Mouse (Mus musculus): Measurements from ENCODE around the gene Cenpu. TPM values are rescaled to one million over a fixed set of nuclear protein-coding genes. Genes with fewer than 3 reads are reported as not detected.

The Cenpu gene
- total RNA-seq, 4 experiments from 2014 or later = 2.1 to 5.7 (median 3.1) TPM

DNA sequence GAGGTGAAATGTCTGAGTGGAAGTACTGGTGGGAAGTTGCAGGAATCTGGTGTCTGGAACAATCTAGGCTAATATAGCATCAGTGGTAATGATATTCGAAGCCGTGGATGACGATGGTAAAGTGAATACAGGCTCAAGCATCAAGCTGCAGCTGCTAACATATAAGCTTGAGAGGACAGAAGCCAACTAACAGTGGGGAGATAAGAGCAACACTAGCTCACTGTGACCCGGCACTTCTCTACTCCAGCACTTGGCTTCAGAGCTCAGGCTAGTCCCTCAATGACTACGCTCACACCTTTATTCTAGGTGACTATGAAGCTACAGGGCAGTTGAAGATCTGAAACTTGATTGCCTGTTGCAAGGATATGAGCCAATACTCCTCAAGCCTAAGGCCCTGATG is 46.9 kb downstream of the Cenpu start:
- no peak for DNase-seq (ENCODE audit: low spot score in 2 of 2)

DNA sequence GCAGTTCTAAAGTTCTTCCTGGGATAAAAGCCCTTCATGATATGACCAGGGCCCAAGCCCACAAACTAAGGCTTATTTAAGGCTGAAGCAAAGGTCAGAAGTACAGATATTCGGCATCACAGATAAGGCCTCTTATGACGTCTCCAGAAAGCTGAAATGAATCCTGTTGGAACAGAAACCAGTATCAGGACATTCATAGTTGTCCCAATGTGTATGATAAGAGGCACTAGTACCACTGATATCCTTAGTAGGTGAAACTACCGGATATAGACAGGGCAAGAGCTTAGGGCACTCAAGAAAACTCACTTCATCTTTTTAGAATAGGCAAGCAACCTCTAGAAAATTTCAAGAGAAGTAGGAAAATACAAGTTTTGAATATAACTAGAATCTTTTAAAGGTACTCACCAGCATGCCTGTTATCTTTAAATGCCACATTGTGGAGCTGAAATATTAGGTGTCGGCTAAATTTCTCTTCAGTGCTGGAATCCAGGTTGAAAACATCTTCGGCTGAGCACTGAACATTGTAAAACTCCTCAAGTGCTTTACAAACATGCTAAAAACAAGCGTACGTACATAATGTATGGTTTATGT is 47.6 kb downstream of the Cenpu start:
- no peak for DNase-seq (ENCODE audit: low spot score in 2 of 2)

DNA sequence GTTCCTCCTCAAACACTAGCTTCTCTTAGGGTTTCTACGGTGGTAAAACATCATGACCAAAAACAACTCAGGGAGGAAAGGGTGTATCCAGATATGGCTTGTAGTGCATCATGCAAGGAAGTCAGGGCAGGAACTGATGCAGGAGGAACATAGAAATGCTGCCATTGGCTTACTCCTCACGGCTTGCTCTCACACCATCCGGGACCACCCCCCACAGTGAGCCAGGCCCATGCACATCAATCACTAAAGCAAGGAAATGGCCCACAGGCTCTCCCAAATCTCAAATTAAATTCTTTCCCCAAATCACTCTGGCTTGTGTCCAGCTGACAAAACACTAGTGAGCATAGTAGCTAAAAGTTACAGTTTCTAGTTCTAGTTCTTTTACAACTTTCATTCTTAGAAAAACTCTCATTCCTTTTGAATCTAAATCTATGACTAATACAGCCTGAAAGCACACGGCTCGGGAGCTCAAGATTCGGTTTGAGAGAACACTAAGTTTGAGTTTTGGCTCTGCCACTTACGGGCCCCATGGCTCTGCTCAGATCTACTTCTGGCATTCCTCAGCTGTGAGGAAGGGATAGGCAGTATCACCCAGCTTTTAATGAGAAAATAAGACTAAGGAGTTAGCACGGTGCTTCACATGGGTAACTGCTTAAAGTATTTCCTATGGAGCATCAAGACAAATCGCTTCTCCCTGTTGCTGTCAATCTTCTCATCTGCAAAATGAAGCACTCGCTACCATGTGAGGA is 49.3 kb downstream of the Cenpu start:
- no peak for DNase-seq (ENCODE audit: low spot score in 2 of 2)

DNA sequence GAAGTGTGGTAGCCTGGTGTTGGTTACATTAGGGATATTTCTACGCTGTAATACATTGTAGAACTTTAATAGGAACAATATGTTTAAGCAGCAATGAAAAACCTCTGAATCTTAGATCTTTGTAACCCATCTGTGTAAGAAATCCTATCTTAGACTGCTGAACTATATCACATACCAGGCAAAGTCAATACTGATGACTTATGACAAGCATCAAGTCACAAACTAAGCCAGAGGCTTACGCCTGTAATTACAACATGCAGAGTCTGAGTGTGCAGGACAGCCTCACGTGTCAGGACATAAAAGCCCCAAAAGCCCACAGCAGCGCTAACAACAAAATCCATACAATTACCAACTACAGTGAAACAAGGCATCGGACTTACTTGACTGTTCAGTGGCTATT is 51.8 kb downstream of the Cenpu start:
- DNase-seq (ENCODE audit: low spot score in 2 of 2) = no peak

DNA sequence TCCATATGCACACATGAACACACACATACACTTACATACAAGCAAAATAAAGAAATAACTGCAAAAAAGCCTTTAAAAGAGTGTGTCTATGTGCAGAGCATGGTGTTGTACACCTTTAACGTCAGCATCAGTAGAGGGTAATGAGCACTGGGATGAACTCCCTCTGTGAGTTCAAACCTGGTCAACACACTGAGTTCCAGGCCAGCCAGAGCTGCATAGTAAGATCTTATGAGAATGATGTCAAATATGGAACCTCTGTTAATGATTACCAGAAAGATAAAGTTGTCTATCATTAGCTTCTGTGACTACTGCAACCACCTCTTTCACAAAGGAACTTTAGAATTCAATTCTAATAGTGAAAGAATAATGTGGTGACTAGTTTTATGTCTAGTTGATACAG is 55.1 kb downstream of the Cenpu start:
- DNase-seq (ENCODE audit: low spot score in 2 of 2) = no peak

DNA sequence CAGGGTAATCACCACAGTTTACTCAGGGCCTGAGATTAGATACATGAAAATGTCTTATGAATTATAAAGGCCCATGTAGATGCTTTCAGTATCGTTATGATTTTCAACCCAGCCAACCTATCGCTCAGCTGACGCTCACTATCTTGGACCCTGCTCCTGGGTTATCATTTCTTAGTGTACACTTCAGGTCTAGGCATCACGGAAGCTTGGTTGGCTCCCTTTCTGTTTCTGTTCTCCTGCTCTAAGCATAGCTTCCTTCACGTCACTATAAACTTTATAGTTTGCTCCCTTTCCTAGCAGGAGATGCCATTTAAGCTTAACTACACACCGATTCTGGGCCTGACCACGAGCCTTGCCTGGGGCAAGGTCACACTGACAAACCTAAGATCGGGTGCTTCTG is 59.7 kb downstream of the Cenpu start:
- no peak for DNase-seq (ENCODE audit: low spot score in 2 of 2)

DNA sequence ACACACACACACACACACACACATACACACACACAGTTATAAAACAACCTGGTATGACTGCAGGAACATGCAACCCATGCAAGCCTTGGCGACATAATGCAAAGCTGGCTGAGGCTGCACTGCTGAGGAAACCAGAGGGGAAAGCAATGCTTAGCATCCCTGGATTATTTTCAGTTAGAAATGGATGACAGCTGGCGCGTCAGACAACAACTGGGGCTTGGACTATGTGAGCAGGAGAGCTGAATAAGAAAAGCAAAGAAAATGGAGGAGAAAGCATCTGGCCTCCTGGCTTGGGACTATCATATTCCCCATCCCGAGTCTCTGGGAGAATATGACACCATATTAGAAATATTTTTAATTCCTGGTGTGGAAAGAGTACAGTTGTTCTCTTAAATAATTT is 61.1 kb downstream of the Cenpu start:
- DNase-seq (ENCODE audit: low spot score in 2 of 2) = no peak

DNA sequence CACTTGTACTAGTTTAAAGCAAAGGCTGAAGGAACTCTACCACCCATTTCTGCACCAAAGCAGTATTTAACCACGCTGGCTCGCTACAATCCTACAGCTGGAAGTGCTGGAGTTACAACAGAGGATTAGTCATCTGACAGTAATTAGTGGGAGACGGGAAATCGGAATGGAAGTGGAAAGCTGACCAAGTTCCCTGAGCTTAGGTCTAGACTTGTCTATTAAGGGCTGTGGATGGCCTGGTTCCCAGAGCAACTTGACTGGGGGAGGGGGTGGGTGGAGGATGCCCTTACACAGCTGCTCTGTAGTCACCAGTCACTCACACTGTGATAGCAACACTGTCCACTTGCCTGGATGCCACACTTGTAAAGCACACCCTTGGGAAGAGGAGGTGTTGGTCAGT is 61.5 kb downstream of the Cenpu start:
- no peak for DNase-seq (ENCODE audit: low spot score in 2 of 2)

DNA sequence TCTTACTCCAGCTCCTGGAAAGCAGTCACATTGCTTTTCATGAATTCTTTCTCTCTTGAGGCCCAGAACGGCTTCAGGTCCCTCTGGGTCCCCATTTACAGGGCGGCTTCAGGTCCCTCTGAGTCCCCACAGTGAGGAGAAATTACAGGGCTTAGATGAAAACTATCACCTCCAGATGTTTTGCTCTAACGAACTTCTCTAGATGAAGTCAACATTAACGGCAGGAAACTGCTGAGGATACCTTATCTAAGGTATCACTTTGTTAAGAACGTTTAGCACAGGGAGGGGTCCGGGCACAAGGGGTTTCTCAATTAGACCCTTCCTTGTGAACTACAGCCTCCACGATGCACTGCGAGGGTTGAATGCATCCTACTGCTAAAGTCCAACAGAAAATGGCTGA is 64.1 kb downstream of the Cenpu start:
- DNase-seq (ENCODE audit: low spot score in 2 of 2) = no peak

DNA sequence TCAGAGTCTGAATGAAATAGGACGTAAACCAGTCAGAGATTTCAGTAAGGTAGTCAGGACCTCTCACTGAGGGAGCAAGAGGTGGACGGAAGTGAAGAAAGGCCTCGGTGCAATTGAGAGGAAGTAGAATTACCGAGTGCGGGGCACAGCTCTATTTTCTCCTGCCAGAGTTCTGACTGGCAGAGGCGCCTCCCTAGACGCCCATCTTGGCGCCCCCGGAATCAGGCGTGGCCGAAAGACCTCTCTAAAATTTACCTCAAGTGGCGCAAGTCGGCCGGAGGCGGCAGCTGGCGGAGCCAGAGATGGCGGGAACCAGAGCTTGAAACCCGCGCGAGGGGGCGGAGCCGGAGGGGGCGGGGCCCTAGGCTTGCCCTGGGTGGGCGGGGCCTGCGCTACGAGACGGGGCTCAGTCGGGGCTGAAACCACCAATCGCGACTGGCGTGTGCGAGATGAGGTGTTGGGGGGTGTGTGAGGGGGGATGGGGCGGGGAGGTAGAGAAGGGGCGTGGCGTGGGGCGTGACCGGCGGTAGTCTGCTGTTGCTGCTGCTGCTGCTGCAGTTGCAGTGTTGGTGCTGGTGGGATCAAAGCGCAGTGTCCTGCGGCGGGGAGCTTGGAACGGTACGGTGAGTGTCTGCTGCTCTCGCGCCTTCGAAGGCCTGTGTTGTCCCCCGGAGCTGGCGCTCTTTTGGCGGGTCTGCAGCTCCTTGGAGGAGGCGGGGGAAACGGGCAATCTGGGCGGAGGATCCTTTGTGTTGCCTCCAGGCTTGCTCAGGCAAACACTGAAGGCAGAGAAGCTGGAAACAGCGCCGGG is 65.3 kb downstream of the Cenpu start, which contains the start of the genes Primpol and Casp3:
Gene Primpol (minus strand): TSS at position 334 of the 811 bp plus-strand sequence.
Gene Casp3 (plus strand): TSS at position 413 of the 811 bp plus-strand sequence.
- peak; percentile 86 to 92 for DNase-seq (ENCODE audit: low spot score in 2 of 2)

DNA sequence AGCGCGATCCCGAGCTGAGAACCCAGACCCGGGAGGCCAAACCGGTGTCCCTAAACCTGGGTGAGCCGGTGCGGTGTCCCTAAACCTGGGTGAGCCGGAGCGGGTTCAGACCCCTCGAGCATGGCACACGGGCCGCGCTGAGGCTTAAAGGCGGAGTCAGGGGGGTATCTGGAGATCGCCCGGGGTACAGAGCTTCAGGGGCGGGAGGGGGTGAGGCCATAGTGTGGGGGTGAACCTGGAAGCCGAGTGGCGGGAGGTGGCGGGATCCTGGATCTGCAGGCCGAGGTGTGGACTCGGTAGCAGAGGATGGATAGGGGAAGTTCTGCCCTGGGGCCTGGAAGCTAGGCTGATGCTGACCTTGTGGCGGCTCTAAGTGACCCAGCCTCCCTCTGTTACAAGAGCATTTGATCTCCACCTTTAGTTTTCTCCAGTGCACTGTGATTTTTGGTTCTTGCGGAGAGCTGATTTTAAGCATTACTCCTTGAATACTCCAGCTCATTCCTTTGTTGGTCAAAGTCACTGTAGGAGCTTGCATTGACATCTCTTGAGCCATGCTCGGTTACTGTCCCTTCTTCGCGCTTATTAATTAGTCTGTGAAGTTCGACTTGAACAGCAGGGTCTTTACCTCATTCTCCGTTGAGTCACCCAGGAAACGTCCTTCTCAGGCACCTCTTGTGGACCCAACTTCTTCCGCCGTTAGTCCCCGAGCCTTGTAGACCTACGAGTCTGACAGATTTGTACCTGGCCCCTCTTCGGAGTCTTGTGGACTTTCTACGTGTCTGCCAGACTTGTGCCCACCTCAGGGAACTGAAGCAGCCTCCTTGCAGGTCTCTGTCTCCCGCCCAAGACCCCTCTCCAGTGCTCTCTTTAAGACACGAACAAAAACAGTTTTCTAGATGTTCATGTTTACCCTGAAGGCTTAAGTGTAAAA is 66.1 kb downstream of the Cenpu start:
- DNase-seq (ENCODE audit: low spot score in 2 of 2) = no peak

DNA sequence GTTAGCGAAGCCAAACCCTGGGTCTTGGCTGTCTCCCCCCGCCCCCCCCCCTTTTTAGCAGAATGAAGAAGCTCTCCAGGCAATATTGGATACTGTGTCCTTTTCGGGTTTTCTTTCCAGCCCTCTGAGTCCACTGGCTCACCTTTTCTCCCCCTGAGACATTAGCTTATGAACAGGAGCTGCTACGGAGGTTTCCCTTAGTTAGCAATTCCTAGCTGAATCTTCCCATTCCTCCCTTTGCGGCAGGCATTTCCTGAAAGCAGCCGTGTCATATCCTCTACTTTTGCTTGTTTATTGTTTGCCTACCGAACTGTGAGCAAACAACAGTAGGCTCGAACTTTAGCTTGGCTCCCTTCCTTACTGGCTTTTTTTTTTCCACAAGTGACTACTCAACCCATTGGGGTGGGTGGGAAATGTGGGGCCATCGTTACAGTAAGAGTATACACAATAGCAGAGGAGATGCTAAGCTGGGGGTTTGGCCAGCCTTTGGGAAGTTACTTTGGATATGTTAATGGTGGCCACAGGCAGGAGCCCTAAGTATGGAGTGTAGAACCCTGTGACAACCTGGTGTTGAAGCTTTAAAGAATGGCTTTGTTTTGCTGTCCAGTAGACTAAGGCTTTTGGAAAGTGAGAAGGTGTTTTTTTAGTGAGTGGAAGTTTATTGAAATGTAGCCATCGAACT is 67.0 kb downstream of the Cenpu start:
- DNase-seq (ENCODE audit: low spot score in 2 of 2) = no peak

DNA sequence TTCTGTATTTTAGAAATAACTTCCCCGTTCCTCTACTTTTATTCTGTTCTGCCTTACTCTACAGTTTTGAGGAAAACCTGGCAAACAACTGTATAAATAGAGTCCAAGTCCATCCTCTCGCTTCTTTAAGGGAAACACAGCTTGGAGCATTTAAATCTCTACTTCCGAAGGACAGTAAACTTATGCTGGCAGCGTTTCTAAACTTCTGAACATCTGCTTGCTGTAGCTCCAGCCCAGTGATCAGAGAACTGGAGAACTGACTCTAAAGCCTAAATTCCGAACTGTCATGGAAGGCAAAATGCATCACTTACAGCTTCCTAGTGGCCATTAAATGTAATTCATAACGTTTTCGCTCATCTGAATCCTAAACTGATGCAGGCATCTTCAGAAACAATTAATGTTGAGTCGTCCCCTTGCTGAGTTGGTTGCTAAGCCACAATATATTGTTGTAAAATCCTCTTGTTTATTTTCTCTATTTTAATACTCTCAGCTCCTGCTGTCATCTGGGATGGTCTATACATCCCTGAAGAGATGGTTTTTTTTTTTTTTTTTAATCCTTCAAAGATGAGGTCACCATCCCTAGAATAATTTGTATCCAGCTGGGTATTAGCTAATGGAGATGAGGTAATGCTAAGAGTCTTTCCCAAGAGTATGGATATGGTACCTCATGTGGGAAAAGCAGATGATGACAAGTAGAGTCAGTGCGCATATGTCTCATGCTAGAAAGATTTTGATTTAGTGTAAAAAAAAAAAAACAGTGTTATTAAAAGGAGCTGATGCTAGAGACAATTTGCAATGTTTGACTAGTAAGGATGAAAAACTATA is 70.8 kb downstream of the Cenpu start:
- no peak for DNase-seq (ENCODE audit: low spot score in 2 of 2)

DNA sequence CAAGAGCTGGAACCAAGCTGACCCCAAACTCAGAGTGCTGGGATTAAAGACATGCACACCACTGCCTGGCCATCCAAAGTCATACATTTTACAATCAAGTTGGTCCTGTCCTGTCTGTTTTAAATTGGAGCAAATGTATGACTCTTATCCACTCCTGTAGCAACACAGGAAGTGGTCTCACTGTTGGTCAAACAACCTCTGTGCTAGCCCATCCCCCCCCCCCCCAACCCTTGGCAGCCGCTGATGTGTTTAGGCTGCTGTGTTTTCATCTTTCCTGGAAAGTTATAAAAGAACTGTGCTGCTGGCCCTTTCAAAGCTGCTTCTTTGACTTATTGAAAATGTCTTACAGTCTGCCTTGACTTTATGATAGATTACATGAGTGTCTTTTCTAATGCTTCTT is 73.3 kb downstream of the Cenpu start:
- DNase-seq (ENCODE audit: low spot score in 2 of 2) = no peak

DNA sequence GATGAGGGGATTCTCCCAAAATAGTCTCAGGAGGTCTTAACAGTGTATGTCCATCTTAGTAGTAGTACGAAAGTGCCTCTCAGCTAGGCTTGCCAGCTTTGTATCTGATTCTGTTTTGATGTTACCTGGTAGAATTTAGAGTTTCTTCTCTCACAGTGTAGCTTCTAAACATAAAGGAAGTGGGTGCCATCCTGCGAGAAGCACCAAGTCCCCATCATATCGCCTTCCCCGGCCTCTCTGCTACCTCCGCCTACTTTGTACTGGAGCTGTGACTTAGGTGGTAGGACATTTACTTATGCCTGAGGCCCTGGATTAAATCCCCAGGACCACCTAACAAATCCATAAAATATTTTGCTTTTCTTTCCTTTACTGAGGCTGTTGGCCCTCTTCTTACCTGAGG is 74.8 kb downstream of the Cenpu start:
- DNase-seq (ENCODE audit: low spot score in 2 of 2) = no peak

DNA sequence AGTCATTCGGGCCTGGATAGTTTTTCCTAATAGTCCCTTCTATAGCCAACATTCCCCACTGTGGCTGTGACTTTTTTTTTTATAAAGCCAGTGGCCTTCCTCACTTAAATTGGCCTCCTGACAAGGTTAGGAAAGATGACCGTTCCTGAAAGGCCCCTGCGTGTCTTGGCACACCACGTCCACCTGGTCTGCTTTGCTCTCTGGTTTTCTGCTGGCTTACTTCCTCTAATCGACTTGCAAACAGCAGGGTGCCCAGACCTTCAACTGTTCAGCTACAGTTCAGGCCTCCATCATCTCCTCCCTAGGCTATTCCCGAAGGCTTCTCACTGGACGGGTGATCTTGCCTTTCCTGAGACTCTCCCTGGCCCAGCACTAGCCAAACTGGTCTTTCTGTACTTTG is 76.1 kb downstream of the Cenpu start:
- no peak for DNase-seq (ENCODE audit: low spot score in 2 of 2)

DNA sequence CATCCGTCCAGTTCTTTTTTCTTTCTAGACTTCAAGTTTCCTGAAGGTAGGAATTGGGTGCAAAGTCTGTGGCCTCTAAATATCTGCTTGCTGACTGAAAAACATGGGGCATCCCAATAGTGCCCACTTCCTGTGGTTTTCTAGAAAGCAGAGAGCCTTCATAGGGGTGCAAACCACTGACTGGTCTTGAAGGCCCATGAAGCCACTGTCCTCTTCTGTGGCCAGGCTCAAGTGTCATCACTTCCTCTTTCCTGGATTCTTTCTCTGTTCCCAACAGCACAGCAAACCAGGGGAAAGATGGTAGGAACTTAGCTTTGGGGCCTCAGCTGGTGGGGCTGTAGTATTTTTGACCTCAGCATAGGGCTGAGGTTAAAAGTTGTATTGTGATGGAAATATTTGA is 76.8 kb downstream of the Cenpu start:
- no peak for DNase-seq (ENCODE audit: low spot score in 2 of 2)
